In genomic region chr17:26715916-26716717, GRCm38 (mm10) we compare ENCODE assay signal across 8 mouse cellular contexts. TPM values are rescaled to one million over a fixed set of nuclear protein-coding genes. Genes with fewer than 3 reads are reported as not detected.
A peak's percentile ranks its signal among the peaks of the same experiment; 100 is the strongest.
DNase-seq lines count a peak whose midpoint lies in the region; ATAC-seq and TF ChIP-seq lines count a peak whose summit lies in the region.

No protein-coding gene starts in this region.

- under 1% methylated on average over 74 of the region's 75 CpGs for WGBS in heart, embryonic 12.5 days
- under 1% methylated on average over 66 of the region's 75 CpGs for WGBS in kidney, postnatal 0 days
- under 1% methylated on average over 65 of the region's 75 CpGs for WGBS in liver, embryonic 11.5 days
- WGBS in stomach, embryonic 14.5 days, result 2% methylated on average over 71 of the region's 75 CpGs

- peak overlapping the region; percentile 79 for H3K9ac ChIP-seq in heart, embryonic 12.5 days
- peak overlapping the region; percentile 83 for H3K9ac ChIP-seq in kidney, postnatal 0 days (ENCODE audit: low read depth, low read length)
- peak overlapping the region; percentile 70 for H3K9ac ChIP-seq in liver, embryonic 11.5 days (ENCODE audit: low read depth, low read length)
- H3K9ac ChIP-seq in stomach, embryonic 14.5 days (replicated peaks; ENCODE audit: low read depth, low read length), result peak overlapping the region; percentile 65

- peak overlapping the region; percentile 96 for H3K4me3 ChIP-seq in heart, embryonic 12.5 days
- peak overlapping the region; percentile 97 for H3K4me3 ChIP-seq in kidney, postnatal 0 days (replicated peaks; ENCODE audit: low read depth, low read length)
- H3K4me3 ChIP-seq in liver, embryonic 11.5 days (ENCODE audit: low read depth, low read length), result peak overlapping the region; percentile 99
- peak overlapping the region; percentile 98 for H3K4me3 ChIP-seq in stomach, embryonic 14.5 days (ENCODE audit: low read depth, low read length)

- H3K9me3 ChIP-seq in heart, embryonic 12.5 days (replicated peaks), result no peaks in the 10 kb centered on the region
- H3K9me3 ChIP-seq in kidney, postnatal 0 days (replicated peaks; ENCODE audit: low read length), result no peaks in the 10 kb centered on the region
- no peaks in the 10 kb centered on the region for H3K9me3 ChIP-seq in liver, embryonic 11.5 days (ENCODE audit: control insufficient read depth, low read length)
- H3K9me3 ChIP-seq in stomach, embryonic 14.5 days (ENCODE audit: control insufficient read depth, low read depth, low read length), result no peaks in the 10 kb centered on the region

- H3K27ac ChIP-seq in heart, embryonic 12.5 days (ENCODE audit: poor library complexity, severe bottlenecking), result peak overlapping the region; percentile 88
- peak overlapping the region; percentile 90 for H3K27ac ChIP-seq in kidney, postnatal 0 days
- peak overlapping the region; percentile 90 for H3K27ac ChIP-seq in liver, embryonic 11.5 days (ENCODE audit: low read depth, low read length)
- H3K27ac ChIP-seq in stomach, embryonic 14.5 days (ENCODE audit: low read length), result peak overlapping the region; percentile 85

- ATAC-seq in erythroid progenitor cell, adult 5-6 weeks (replicated peaks; ENCODE audit: low FRiP score, poor library complexity, severe bottlenecking), result peak; percentile 84
- ATAC-seq in heart, embryonic 12.5 days (ENCODE audit: insufficient number of reproducible peaks, low FRiP score), result peak; percentile 97
- ATAC-seq in kidney, postnatal 0 days (replicated peaks; ENCODE audit: low FRiP score, low read depth), result peak; percentile 98
- ATAC-seq in liver, embryonic 11.5 days (replicated peaks; ENCODE audit: low FRiP score), result peak; percentile 97
- ATAC-seq in stomach, embryonic 14.5 days (ENCODE audit: insufficient number of reproducible peaks, insufficient read depth, low FRiP score, low read depth), result peak; percentile 97

- 0 out of 2 replicates have a peak, but pooled peaks have one; percentile 4 for TF ChIP-seq CTCF in kidney, postnatal 0 days (IDR thresholded peaks at IDR 0.05; ENCODE audit: low read depth)

- no peaks in the 10 kb centered on the region for H3K36me3 ChIP-seq in heart, embryonic 12.5 days
- no peaks in the 10 kb centered on the region for H3K36me3 ChIP-seq in kidney, postnatal 0 days (ENCODE audit: insufficient read depth, low read length)
- no peaks in the 10 kb centered on the region for H3K36me3 ChIP-seq in liver, embryonic 11.5 days (ENCODE audit: control insufficient read depth, insufficient read depth, low read length)
- no peaks in the 10 kb centered on the region for H3K36me3 ChIP-seq in stomach, embryonic 14.5 days (ENCODE audit: control insufficient read depth, insufficient read depth, low read length)

- H3K4me2 ChIP-seq in heart, embryonic 12.5 days, result peak overlapping the region; percentile 74
- peak overlapping the region; percentile 71 for H3K4me2 ChIP-seq in kidney, postnatal 0 days (ENCODE audit: low read length)
- peak overlapping the region; percentile 75 for H3K4me2 ChIP-seq in liver, embryonic 11.5 days
- peak overlapping the region; percentile 59 for H3K4me2 ChIP-seq in stomach, embryonic 14.5 days (replicated peaks; ENCODE audit: low read depth, low read length)

- peak; percentile 100 for DNase-seq in CD4-positive helper T cell, adult 2 months (ENCODE audit: low read depth, low spot score)
- DNase-seq in brain, embryonic 18.5 days (ENCODE audit: low read depth, low spot score), result peak; percentile 94
- peak; percentile 98 for DNase-seq in kidney, postnatal 0 days (ENCODE audit: low spot score)
- DNase-seq in liver, embryonic 11.5 days (ENCODE audit: low spot score), result peak; percentile 97
- peak; percentile 98 for DNase-seq in naive thymus-derived CD4-positive, alpha-beta T cell, adult 2 months (ENCODE audit: low read depth)

- no peaks in the 10 kb centered on the region for H3K27me3 ChIP-seq in heart, embryonic 12.5 days (replicated peaks)
- no peaks in the 10 kb centered on the region for H3K27me3 ChIP-seq in kidney, postnatal 0 days (ENCODE audit: insufficient read depth, low read length)
- H3K27me3 ChIP-seq in liver, embryonic 11.5 days (replicated peaks; ENCODE audit: control insufficient read depth, insufficient read depth, low read length), result no peaks in the 10 kb centered on the region
- no peaks in the 10 kb centered on the region for H3K27me3 ChIP-seq in stomach, embryonic 14.5 days (ENCODE audit: control insufficient read depth, insufficient read depth, low read length)

- H3K4me1 ChIP-seq in heart, embryonic 12.5 days (replicated peaks), result peaks cover 10% of the 10 kb centered on the region
- 0 out of 2 replicates have a peak, but pooled peaks cover 5% of the 10 kb centered on the region for H3K4me1 ChIP-seq in kidney, postnatal 0 days (replicated peaks; ENCODE audit: insufficient read depth, low read length)
- H3K4me1 ChIP-seq in liver, embryonic 11.5 days (replicated peaks; ENCODE audit: control insufficient read depth, insufficient read depth, low read length), result peaks cover 15% of the 10 kb centered on the region
- H3K4me1 ChIP-seq in stomach, embryonic 14.5 days (ENCODE audit: control insufficient read depth, insufficient read depth, low read length), result 0 out of 2 replicates have a peak, but pooled peaks cover 6% of the 10 kb centered on the region

RNA-seq across cellular contexts. Expression of gene Crebrf, which starts 0.7 kb away (rescaled TPM):
- 9.6 and 17.7 TPM in 2 replicates for total RNA-seq in erythroid progenitor cell, adult 5-6 weeks (2015; ENCODE audit: low replicate concordance)
- 10.4 and 25.2 TPM in 2 replicates for total RNA-seq in erythroid progenitor cell, adult 5-6 weeks (2017; ENCODE audit: low replicate concordance)
- 5.4 and 7.0 TPM in 2 replicates for polyA plus RNA-seq in heart, embryonic 12.5 days (2016; fragmentation: Nextera tagmentation; extraction: Ambion mirVana)
- 13.8 and 17.6 TPM in 2 replicates for polyA plus RNA-seq in kidney, postnatal 0 days (2015; fragmentation: Nextera tagmentation; extraction: Ambion mirVana)
- polyA plus RNA-seq in liver, embryonic 11.5 days (2014; fragmentation: Nextera tagmentation; extraction: Ambion mirVana), result 1.8 and 2.4 TPM in 2 replicates
- 9.0 and 11.7 TPM in 2 replicates for polyA plus RNA-seq in stomach, embryonic 14.5 days (2014; fragmentation: Nextera tagmentation; extraction: Ambion mirVana)

RNA-seq across cellular contexts. Expression of gene Atp6v0e, which starts 53.1 kb away (rescaled TPM):
- 77.1 and 104 TPM in 2 replicates for total RNA-seq in erythroid progenitor cell, adult 5-6 weeks (2015; ENCODE audit: low replicate concordance)
- 81.9 and 122 TPM in 2 replicates for total RNA-seq in erythroid progenitor cell, adult 5-6 weeks (2017; ENCODE audit: low replicate concordance)
- 176 and 193 TPM in 2 replicates for polyA plus RNA-seq in heart, embryonic 12.5 days (2016; fragmentation: Nextera tagmentation; extraction: Ambion mirVana)
- polyA plus RNA-seq in kidney, postnatal 0 days (2015; fragmentation: Nextera tagmentation; extraction: Ambion mirVana), result 459 and 492 TPM in 2 replicates
- polyA plus RNA-seq in liver, embryonic 11.5 days (2014; fragmentation: Nextera tagmentation; extraction: Ambion mirVana), result 244 and 245 TPM in 2 replicates
- polyA plus RNA-seq in stomach, embryonic 14.5 days (2014; fragmentation: Nextera tagmentation; extraction: Ambion mirVana), result 179 and 183 TPM in 2 replicates

Comparison
In these comparisons a context has a peak if more than half of its experiments do, and no peak if none do; other contexts are left out.
1. Peak in every context shown above with its lines: DNase-seq, ATAC-seq, H3K4me3 ChIP-seq and H3K27ac ChIP-seq.